Mouse (Mus musculus): ENCODE results near the gene Jmjd6. TPM values are rescaled to one million over a fixed set of nuclear protein-coding genes. Genes with fewer than 3 reads are reported as not detected.

The Jmjd6 gene
- polyA plus RNA-seq, 1 experiment from 2014 or later = 93.5 TPM

DNA sequence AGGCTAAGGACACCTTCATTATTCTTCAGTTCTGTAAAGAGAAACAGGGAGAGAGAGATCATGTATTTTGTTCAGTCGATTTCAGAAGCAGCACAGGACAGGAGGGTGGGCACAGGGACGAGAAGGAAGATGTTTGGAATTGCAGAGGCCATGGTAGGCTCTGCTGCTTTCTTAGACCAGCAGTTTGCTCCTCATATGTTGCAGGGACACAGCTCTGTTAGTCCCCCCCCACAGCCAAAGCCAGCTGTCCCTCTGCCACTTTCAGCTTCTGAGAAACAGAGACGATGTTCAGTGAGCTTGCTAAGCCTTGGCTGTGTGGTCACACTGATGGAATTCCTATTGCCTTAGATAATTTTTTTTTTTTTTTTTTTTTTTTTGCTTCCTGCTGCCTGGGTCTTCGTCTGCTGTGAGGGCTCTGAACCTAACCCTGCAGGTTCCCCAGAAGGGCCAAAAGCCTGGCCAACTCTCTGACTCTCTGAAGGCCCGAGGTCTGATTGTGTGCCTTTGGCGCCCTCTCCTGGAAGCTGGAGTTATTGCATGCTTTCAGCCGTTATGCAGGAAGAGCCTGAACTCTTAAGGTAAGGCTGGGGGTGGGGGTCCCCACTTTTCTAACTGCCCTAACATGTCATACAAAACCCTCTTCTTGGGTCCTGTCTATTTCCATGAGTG, 35.2 kb downstream of the Jmjd6 start:
- no peak for ATAC-seq (ENCODE audit: low FRiP score)

DNA sequence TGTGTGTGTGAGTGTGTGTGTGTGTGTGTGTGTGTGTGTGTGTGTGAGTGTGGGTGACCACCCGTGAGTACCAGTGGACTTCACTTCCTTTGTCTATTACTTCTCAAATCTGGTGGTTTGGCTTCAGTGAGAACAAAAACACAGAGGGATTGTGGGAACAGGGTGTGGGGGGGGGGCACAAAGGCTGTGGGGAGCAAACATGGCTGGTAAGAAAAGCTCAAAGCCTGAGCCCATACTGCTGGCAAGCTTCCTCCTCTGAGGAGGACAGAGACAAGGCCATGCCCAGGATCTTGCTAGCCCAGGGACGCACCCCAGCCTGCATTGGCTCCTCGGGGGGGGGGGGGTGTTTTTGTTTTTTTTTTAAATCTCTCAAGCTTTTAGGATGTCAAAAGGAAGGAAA, 35.7 kb downstream of the Jmjd6 start:
- H3K9me3 ChIP-seq = no peaks in the 10 kb centered on the region
- no peak overlapping the region for H3K9ac ChIP-seq
- H3K27me3 ChIP-seq = peaks cover 6% of the 10 kb centered on the region; the same call in 1 of the 2 replicates
- WGBS = 72% methylated on average over 3 of the region's 3 CpGs
- peaks cover 38% of the 10 kb centered on the region for H3K4me1 ChIP-seq
- no peak overlapping the region for H3K4me3 ChIP-seq (replicated peaks)
- H3K36me3 ChIP-seq (replicated peaks) = no peaks in the 10 kb centered on the region
- H3K27ac ChIP-seq = no peak overlapping the region
- H3K4me2 ChIP-seq = no peak overlapping the region
- ATAC-seq (ENCODE audit: low FRiP score) = no peak

More for the DNA sequence above, 35.2 kb downstream of the Jmjd6 start:
- no peak overlapping the region for H3K9ac ChIP-seq
- no peak overlapping the region for H3K4me3 ChIP-seq (replicated peaks)
- H3K4me2 ChIP-seq = no peak overlapping the region
- H3K27ac ChIP-seq = 0 out of 2 replicates have a peak overlapping the region, but pooled peaks have one; percentile 53
- H3K27me3 ChIP-seq = peaks cover 6% of the 10 kb centered on the region; the same call in 1 of the 2 replicates
- peaks cover 44% of the 10 kb centered on the region for H3K4me1 ChIP-seq
- H3K9me3 ChIP-seq = no peaks in the 10 kb centered on the region
- no peaks in the 10 kb centered on the region for H3K36me3 ChIP-seq (replicated peaks)
- WGBS = 29% methylated on average over 7 of the region's 7 CpGs

DNA sequence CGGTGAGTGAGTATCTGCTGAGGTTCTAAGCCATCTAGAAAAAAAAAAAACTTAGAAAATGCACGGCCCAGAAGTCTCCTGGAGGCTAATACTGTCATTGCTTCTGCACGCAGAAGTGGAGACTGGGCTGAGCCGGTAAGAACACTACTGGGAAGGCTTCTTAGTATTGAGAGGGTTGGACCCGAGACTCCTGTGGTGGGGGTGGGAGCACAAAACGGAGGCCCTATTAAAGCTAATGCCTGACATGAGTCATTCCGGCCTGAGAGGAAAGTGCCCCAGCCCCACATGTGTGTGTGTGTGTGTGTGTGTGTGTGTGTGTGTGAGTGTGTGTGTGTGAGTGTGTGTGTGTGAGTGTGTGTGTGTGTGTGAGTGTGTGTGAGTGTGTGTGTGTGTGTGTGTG, 36.1 kb downstream of the Jmjd6 start:
- peaks cover 34% of the 10 kb centered on the region for H3K4me1 ChIP-seq
- no peak overlapping the region for H3K4me3 ChIP-seq (replicated peaks)
- H3K27me3 ChIP-seq = peaks cover 6% of the 10 kb centered on the region; the same call in 1 of the 2 replicates
- no peaks in the 10 kb centered on the region for H3K9me3 ChIP-seq
- no peak overlapping the region for H3K27ac ChIP-seq
- H3K4me2 ChIP-seq = no peak overlapping the region
- no peak for ATAC-seq (ENCODE audit: low FRiP score)
- WGBS = 62% methylated on average over 7 of the region's 7 CpGs
- H3K36me3 ChIP-seq (replicated peaks) = no peaks in the 10 kb centered on the region
- no peak overlapping the region for H3K9ac ChIP-seq

DNA sequence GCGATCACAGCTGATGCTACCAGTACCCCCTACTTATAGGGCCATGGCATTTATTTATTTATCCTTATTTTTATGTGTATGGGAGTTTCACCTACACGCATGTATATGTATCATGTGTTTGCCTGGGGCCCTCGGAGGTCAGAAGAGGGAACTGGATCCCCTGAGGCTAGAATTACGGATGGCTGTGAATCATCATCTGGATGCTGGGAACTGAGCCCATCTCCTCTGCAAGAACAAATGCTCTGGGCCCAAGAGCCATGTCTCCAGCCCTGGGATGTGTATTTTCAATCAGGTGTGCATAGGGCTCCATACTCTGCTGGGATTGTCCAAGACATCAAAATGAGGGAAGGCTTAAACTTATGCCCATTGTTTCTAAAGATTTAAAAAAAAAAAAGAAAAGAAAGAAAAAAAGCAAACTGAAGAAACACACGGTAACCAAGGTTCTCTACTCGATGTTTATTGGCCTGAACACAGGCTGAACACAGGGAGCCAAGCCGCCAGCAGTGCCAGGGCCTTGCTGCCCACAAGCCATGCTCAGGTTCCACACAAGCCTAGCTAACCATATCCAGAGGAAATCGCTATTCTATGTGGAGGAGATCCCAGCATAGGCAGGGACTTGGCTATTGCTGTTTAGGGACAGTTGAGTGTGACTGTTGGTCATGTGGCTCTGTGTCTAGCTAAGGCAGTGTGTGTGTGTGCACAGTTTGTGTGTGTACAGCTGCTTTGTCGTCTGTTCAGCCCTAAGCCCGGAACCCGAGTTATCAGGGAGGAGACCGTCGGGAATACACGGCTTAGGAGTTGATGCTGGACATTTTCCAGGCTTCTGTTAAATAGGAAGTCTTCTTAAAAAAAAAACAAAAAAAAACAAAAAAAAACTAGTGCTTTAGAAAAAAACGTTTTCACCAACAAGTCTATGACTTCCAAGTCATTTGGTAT, 36.8 kb downstream of the Jmjd6 start:
- WGBS = 83% methylated on average over 15 of the region's 15 CpGs
- Histone ChIP-seq H3K9ac (no peak overlapping the region), H3K36me3 (replicated peaks) (no peaks in the 10 kb centered on the region), H3K4me2 (no peak overlapping the region), H3K4me1 (peaks cover 28% of the 10 kb centered on the region), H3K27ac (no peak overlapping the region), H3K27me3 (peaks cover 6% of the 10 kb centered on the region; the same call in 1 of the 2 replicates), H3K9me3 (no peaks in the 10 kb centered on the region), H3K4me3 (replicated peaks) (no peak overlapping the region)
- ATAC-seq (ENCODE audit: low FRiP score) = no peak

DNA sequence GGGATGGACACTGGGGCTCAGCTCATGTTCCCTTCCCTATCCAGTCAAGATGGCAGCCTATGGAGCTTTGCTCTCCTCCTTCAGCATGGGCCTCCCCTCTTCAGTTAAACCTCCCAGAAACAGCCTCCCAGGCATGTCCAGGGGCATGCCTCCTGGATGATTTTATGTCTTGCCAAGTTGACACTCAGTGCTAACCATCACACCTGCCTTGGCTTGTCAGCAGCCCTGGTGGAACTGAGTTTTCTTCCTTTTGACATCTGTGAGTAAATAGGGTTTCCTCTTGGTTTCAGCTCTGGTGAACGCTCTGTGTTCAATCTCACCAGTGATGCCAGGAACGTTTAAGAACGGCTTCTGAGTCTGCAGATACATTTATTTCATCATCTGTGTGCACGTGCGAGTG, 40.5 kb downstream of the Jmjd6 start:
- WGBS = 94% methylated on average over 5 of the region's 5 CpGs
- H3K9me3 ChIP-seq = no peaks in the 10 kb centered on the region
- H3K4me3 ChIP-seq (replicated peaks) = no peak overlapping the region
- H3K4me1 ChIP-seq = no peaks in the 10 kb centered on the region
- no peak overlapping the region for H3K9ac ChIP-seq
- H3K27ac ChIP-seq = no peak overlapping the region
- H3K36me3 ChIP-seq (replicated peaks) = no peaks in the 10 kb centered on the region
- no peak overlapping the region for H3K4me2 ChIP-seq
- H3K27me3 ChIP-seq = no peaks in the 10 kb centered on the region
- ATAC-seq (ENCODE audit: low FRiP score) = no peak

DNA sequence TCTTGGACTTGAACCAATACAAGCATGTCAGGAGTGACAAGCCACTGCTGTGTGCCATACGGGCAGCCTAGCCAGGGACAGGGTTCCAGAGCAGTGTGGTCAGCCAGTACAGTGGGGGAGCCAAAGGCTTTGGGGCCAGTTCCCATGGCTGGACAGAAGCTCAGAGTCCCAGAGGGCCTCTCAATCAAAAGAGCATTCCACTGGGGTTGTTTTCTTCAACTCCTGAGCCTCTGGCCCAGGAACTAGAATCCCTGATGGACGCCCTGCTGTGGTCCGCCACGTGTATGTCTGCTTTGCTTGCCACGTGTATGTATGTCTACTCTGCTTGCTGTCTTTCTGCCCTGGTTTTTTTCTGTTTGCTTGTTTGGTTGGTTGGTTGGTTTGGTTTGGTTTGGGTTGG, 42.1 kb downstream of the Jmjd6 start:
- Histone ChIP-seq H3K9me3 (no peaks in the 10 kb centered on the region), H3K4me3 (replicated peaks) (no peak overlapping the region), H3K27ac (no peak overlapping the region), H3K27me3 (no peaks in the 10 kb centered on the region), H3K36me3 (replicated peaks) (no peaks in the 10 kb centered on the region), H3K9ac (no peak overlapping the region), H3K4me1 (no peaks in the 10 kb centered on the region), H3K4me2 (no peak overlapping the region)
- ATAC-seq (ENCODE audit: low FRiP score) = no peak
- WGBS = 75% methylated on average over 5 of the region's 5 CpGs

DNA sequence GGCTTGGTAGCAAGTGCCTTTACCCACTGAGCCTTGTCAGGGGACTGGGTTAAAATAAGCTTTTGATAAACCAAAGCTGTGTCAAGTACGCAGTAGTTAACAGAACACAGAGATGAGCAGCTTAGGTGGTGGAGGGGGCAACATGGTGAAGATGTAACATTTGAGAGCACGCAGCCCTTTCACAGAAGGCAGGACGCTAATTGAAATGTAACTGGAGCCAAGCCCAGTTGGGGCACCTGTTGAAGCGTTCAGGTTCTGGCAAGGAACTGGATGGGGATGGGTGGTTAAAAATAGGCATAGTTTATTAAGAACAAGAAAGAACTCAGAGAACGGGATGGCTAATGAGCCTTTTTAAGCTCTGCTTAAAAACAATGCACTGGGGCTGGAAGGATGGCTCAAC, 43.9 kb downstream of the Jmjd6 start:
- WGBS = 82% methylated on average over 5 of the region's 5 CpGs
- H3K27me3 ChIP-seq = no peaks in the 10 kb centered on the region
- no peaks in the 10 kb centered on the region for H3K9me3 ChIP-seq
- H3K4me2 ChIP-seq = no peak overlapping the region
- ATAC-seq (ENCODE audit: low FRiP score) = no peak
- no peak overlapping the region for H3K9ac ChIP-seq
- no peaks in the 10 kb centered on the region for H3K36me3 ChIP-seq (replicated peaks)
- H3K4me1 ChIP-seq = no peaks in the 10 kb centered on the region
- no peak overlapping the region for H3K27ac ChIP-seq
- no peak overlapping the region for H3K4me3 ChIP-seq (replicated peaks)

Other genes starting within 250 kb of the Jmjd6 start
- 1.4 and 1.9 TPM in 2 replicates for gene Rhbdf2, start 216.4 kb downstream of the Jmjd6 start, polyA plus RNA-seq (2016; fragmentation: Nextera tagmentation; extraction: Ambion mirVana)
- gene Prcd, start 189.9 kb downstream of the Jmjd6 start, polyA plus RNA-seq (2016; fragmentation: Nextera tagmentation; extraction: Ambion mirVana) = 0.76 and 1.3 TPM in 2 replicates
- 4.2 and 4.3 TPM in 2 replicates for gene Cygb, start 189.1 kb downstream of the Jmjd6 start, polyA plus RNA-seq (2016; fragmentation: Nextera tagmentation; extraction: Ambion mirVana)
- gene St6galnac1, start 67.9 kb downstream of the Jmjd6 start, polyA plus RNA-seq (2016; fragmentation: Nextera tagmentation; extraction: Ambion mirVana) = not detected in 2 replicates
- gene Mxra7, start 15.4 kb downstream of the Jmjd6 start, polyA plus RNA-seq (2016; fragmentation: Nextera tagmentation; extraction: Ambion mirVana) = 22.5 and 25.9 TPM in 2 replicates
- 65.5 and 65.8 TPM in 2 replicates for gene Mettl23, start 171 bp downstream of the Jmjd6 start, polyA plus RNA-seq (2016; fragmentation: Nextera tagmentation; extraction: Ambion mirVana)
- 33.7 and 40.2 TPM in 2 replicates for gene Mfsd11, start 9.0 kb upstream of the Jmjd6 start, polyA plus RNA-seq (2016; fragmentation: Nextera tagmentation; extraction: Ambion mirVana)
- 902 and 945 TPM in 2 replicates for gene Srsf2, start 9.6 kb upstream of the Jmjd6 start, polyA plus RNA-seq (2016; fragmentation: Nextera tagmentation; extraction: Ambion mirVana)
- 17.8 and 19.0 TPM in 2 replicates for gene Mgat5b, start 75.4 kb upstream of the Jmjd6 start, polyA plus RNA-seq (2016; fragmentation: Nextera tagmentation; extraction: Ambion mirVana)